Mouse (Mus musculus): ENCODE measurements at regions not wholly inside any gene's neighbourhood (a gene's known extent, or its start where the extent isn't known, plus 50 kb on each side); places are given as distances from the start of the nearest gene placed in this dataset.

- Histone ChIP-seq H3K9ac (ENCODE audit: insufficient read depth, low read depth, low read length, poor library complexity, severe bottlenecking) (no peak overlapping the region), H3K4me1 (ENCODE audit: control insufficient read depth in 2 of 2, insufficient read depth in 2 of 2, low read length in 2 of 2, poor library complexity in 1 of 2) (no peaks in the 10 kb centered on the region), H3K9me3 (ENCODE audit: control insufficient read depth, insufficient read depth, low read depth, low read length) (no peaks in the 10 kb centered on the region), H3K36me3 (ENCODE audit: control insufficient read depth, insufficient read depth, low read length, poor library complexity, severe bottlenecking) (no peaks in the 10 kb centered on the region), H3K4me3 (ENCODE audit: insufficient read depth in 1 of 2, low read depth in 1 of 2, low read length in 2 of 2, poor library complexity in 1 of 2, severe bottlenecking in 1 of 2) (no peak overlapping the region), H3K27ac (ENCODE audit: insufficient read depth, low read depth, low read length, poor library complexity, severe bottlenecking) (no peak overlapping the region)
- in situ Hi-C loops (cut with MboI; ENCODE audit: low sequenced_read_pairs in 2 of 2, unreplicated experiment in 2 of 2) = no loop called here
- DNase-seq (ENCODE audit: low read depth, low spot score) = no peak
- TF ChIP-seq CHD2 (IDR thresholded peaks at IDR 0.05; ENCODE audit: low read depth, low read length) (no peak), ZNF384 (IDR thresholded peaks at IDR 0.05; ENCODE audit: low read depth, low read length) (no peak), MAFK (IDR thresholded peaks at IDR 0.05; ENCODE audit: insufficient read depth, low read depth, low read length) (no peak), HCFC1 (IDR thresholded peaks at IDR 0.05; ENCODE audit: borderline replicate concordance, insufficient read depth, low read length) (no peak)
These were observed 171.9 kb upstream of the Ccdc122 start for GRCm38 (mm10) chr14:76864664-76865063.

- in situ Hi-C loops (cut with MboI; ENCODE audit: low sequenced_read_pairs in 2 of 2, unreplicated experiment in 2 of 2) = no loop called here
- no peak for TF ChIP-seq MAFK (IDR thresholded peaks at IDR 0.05; ENCODE audit: insufficient read depth, low read depth, low read length)
- no peak for TF ChIP-seq ZC3H11A (IDR thresholded peaks at IDR 0.05; ENCODE audit: borderline replicate concordance, low read depth, low read length)
- H3K4me1 ChIP-seq (ENCODE audit: control insufficient read depth in 2 of 2, insufficient read depth in 2 of 2, low read length in 2 of 2, poor library complexity in 1 of 2) = no peaks in the 10 kb centered on the region
These were observed 173.4 kb upstream of the Ccdc122 start for GRCm38 (mm10) chr14:76863035-76863706.

GRCm38 (mm10) chr14:76858396-76858795, 178.2 kb upstream of the Ccdc122 start:
- in situ Hi-C loops (cut with MboI; ENCODE audit: low sequenced_read_pairs in 2 of 2, unreplicated experiment in 2 of 2) = no loop called here
- H3K4me3 ChIP-seq (ENCODE audit: insufficient read depth in 1 of 2, low read depth in 1 of 2, low read length in 2 of 2, poor library complexity in 1 of 2, severe bottlenecking in 1 of 2) = no peak overlapping the region
- H3K27ac ChIP-seq (ENCODE audit: insufficient read depth, low read depth, low read length, poor library complexity, severe bottlenecking) = no peak overlapping the region
- no peak for TF ChIP-seq HCFC1 (IDR thresholded peaks at IDR 0.05; ENCODE audit: borderline replicate concordance, insufficient read depth, low read length)
- TF ChIP-seq ZNF384 (IDR thresholded peaks at IDR 0.05; ENCODE audit: low read depth, low read length) = no peak
- TF ChIP-seq MAFK (IDR thresholded peaks at IDR 0.05; ENCODE audit: insufficient read depth, low read depth, low read length) = no peak
- TF ChIP-seq ZC3H11A (IDR thresholded peaks at IDR 0.05; ENCODE audit: borderline replicate concordance, low read depth, low read length) = no peak
- TF ChIP-seq CHD2 (IDR thresholded peaks at IDR 0.05; ENCODE audit: low read depth, low read length) = no peak
- H3K9me3 ChIP-seq (ENCODE audit: control insufficient read depth, insufficient read depth, low read depth, low read length) = no peaks in the 10 kb centered on the region
- H3K36me3 ChIP-seq (ENCODE audit: control insufficient read depth, insufficient read depth, low read length, poor library complexity, severe bottlenecking) = no peaks in the 10 kb centered on the region
- no peaks in the 10 kb centered on the region for H3K4me1 ChIP-seq (ENCODE audit: control insufficient read depth in 2 of 2, insufficient read depth in 2 of 2, low read length in 2 of 2, poor library complexity in 1 of 2)
- no peak for DNase-seq (ENCODE audit: low read depth, low spot score)
- H3K9ac ChIP-seq (ENCODE audit: insufficient read depth, low read depth, low read length, poor library complexity, severe bottlenecking) = no peak overlapping the region

More at GRCm38 (mm10) chr14:76863035-76863706, 173.4 kb upstream of the Ccdc122 start:
- H3K4me3 ChIP-seq (ENCODE audit: insufficient read depth in 1 of 2, low read depth in 1 of 2, low read length in 2 of 2, poor library complexity in 1 of 2, severe bottlenecking in 1 of 2) = no peak overlapping the region
- no peak overlapping the region for H3K27ac ChIP-seq (ENCODE audit: insufficient read depth, low read depth, low read length, poor library complexity, severe bottlenecking)
- no peak overlapping the region for H3K9ac ChIP-seq (ENCODE audit: insufficient read depth, low read depth, low read length, poor library complexity, severe bottlenecking)
- no peaks in the 10 kb centered on the region for H3K36me3 ChIP-seq (ENCODE audit: control insufficient read depth, insufficient read depth, low read length, poor library complexity, severe bottlenecking)
- no peak for DNase-seq (ENCODE audit: low read depth, low spot score)
- no peaks in the 10 kb centered on the region for H3K9me3 ChIP-seq (ENCODE audit: control insufficient read depth, insufficient read depth, low read depth, low read length)

- no peak overlapping the region for H3K4me3 ChIP-seq (ENCODE audit: insufficient read depth in 1 of 2, low read depth in 1 of 2, low read length in 2 of 2, poor library complexity in 1 of 2, severe bottlenecking in 1 of 2)
- H3K4me1 ChIP-seq (ENCODE audit: control insufficient read depth in 2 of 2, insufficient read depth in 2 of 2, low read length in 2 of 2, poor library complexity in 1 of 2) = no peaks in the 10 kb centered on the region
- no peaks in the 10 kb centered on the region for H3K9me3 ChIP-seq (ENCODE audit: control insufficient read depth, insufficient read depth, low read depth, low read length)
- H3K27ac ChIP-seq (ENCODE audit: insufficient read depth, low read depth, low read length, poor library complexity, severe bottlenecking) = no peak overlapping the region
- H3K9ac ChIP-seq (ENCODE audit: insufficient read depth, low read depth, low read length, poor library complexity, severe bottlenecking) = no peak overlapping the region
- TF ChIP-seq HCFC1 (IDR thresholded peaks at IDR 0.05; ENCODE audit: borderline replicate concordance, insufficient read depth, low read length) = no peak
- TF ChIP-seq ZC3H11A (IDR thresholded peaks at IDR 0.05; ENCODE audit: borderline replicate concordance, low read depth, low read length) = no peak
- no peak for TF ChIP-seq MAFK (IDR thresholded peaks at IDR 0.05; ENCODE audit: insufficient read depth, low read depth, low read length)
- no peak for TF ChIP-seq CHD2 (IDR thresholded peaks at IDR 0.05; ENCODE audit: low read depth, low read length)
- TF ChIP-seq ZNF384 (IDR thresholded peaks at IDR 0.05; ENCODE audit: low read depth, low read length) = no peak
- no peaks in the 10 kb centered on the region for H3K36me3 ChIP-seq (ENCODE audit: control insufficient read depth, insufficient read depth, low read length, poor library complexity, severe bottlenecking)
- in situ Hi-C loops (cut with MboI; ENCODE audit: low sequenced_read_pairs in 2 of 2, unreplicated experiment in 2 of 2) = no loop called here
- no peak for DNase-seq (ENCODE audit: low read depth, low spot score)
These were observed 179.3 kb upstream of the Ccdc122 start for GRCm38 (mm10) chr14:76857196-76857773.
